Mouse (Mus musculus) G1E (cell line): ENCODE data around the gene Cd244a. TPM values are rescaled to one million over a fixed set of nuclear protein-coding genes. Genes with fewer than 3 reads are reported as not detected.

Experiments
- ATAC-seq: 2 replicates; pipeline ENCODE4 v1.8.0; 2016; ENCODE audit warnings: mild to moderate bottlenecking; ENCODE audit not compliant: insufficient number of reproducible peaks, poor library complexity, low FRiP score, severe bottlenecking; ENCODE audit errors: extremely low read depth
- DNase-seq: peaks from one replicate; pipeline ENCODE4 v3.0.0; 2012; ENCODE audit warnings: low spot score
- H3K27me3 ChIP-seq: 2 replicates; pipeline ENCODE4 v1.6.1; 2012; ENCODE audit warnings: mild to moderate bottlenecking, low read length, inconsistent platforms; ENCODE audit not compliant: insufficient read depth
- H3K36me3 ChIP-seq: replicated peaks from 2 replicates; pipeline ENCODE3; 2012; ENCODE audit warnings: mild to moderate bottlenecking, inconsistent platforms
- H3K4me1 ChIP-seq: 2 replicates; pipeline ENCODE4 v1.6.1; 2012; ENCODE audit warnings: low read depth, low read length, inconsistent platforms, mixed read lengths; ENCODE audit not compliant: insufficient read depth
- H3K4me3 ChIP-seq: 2 replicates; pipeline ENCODE4 v1.5.1; 2012; ENCODE audit warnings: low read depth, mild to moderate bottlenecking, inconsistent platforms, low read length, moderate library complexity, mixed read lengths
- H3K9me3 ChIP-seq: replicated peaks from 2 replicates; pipeline ENCODE4 v1.6.1; 2012; ENCODE audit warnings: inconsistent platforms
- CTCF ChIP-seq: IDR thresholded peaks from 2 replicates; pipeline ENCODE4 v1.5.1; 2012; ENCODE audit warnings: low read depth, low read length, inconsistent platforms, mixed read lengths
- GATA1 ChIP-seq: IDR thresholded peaks from 2 replicates; pipeline ENCODE4 v1.6.1; 2012; ENCODE audit warnings: borderline replicate concordance, low read length, inconsistent platforms, mixed read lengths
- GATA2 ChIP-seq: IDR thresholded peaks from 2 replicates; pipeline ENCODE4 v1.6.1; 2012; ENCODE audit warnings: low read depth, low read length, inconsistent platforms, borderline replicate concordance
- POLR2AphosphoS5 ChIP-seq: IDR thresholded peaks from 2 replicates; pipeline ENCODE4 v1.6.1; 2012; ENCODE audit warnings: low read depth, low read length, inconsistent platforms; ENCODE audit not compliant: insufficient replicate concordance
- TAL1 ChIP-seq: conservative IDR thresholded peaks from 2 replicates; pipeline ENCODE4 v1.6.1; 2012; ENCODE audit warnings: low read depth, low read length, inconsistent platforms, mixed read lengths
- polyA plus RNA-seq: library from polyadenylated mRNA; stranded (reverse); fragments of >175 nt; gene quantifications from 2 replicates; pipeline ENCODE4 v1.2.3, GENCODE M21; 2012
- total RNA-seq, 2 experiments: library from RNA; stranded (forward) in 1 of 2; stranded (reverse) in 1 of 2; fragments of 200-1000 nt in 1 of 2; fragments of >200 nt in 1 of 2; fragmentation: Nextera tagmentation in 1 of 2; gene quantifications; 2 replicates each; pipeline ENCODE4 v1.2.3; 2014 to 2017

The Cd244a gene
- total and polyA plus RNA-seq, 3 experiments: 0.44 TPM; not detected in 2

GRCm38 (mm10) chr1:171566777-171567176, 7.8 kb downstream of the Cd244a start:
- H3K4me3 ChIP-seq: no peak overlapping the region
- TF ChIP-seq CTCF (peak; percentile 45; the same call in 1 of the 2 replicates), POLR2AphosphoS5 (no peak)

GRCm38 (mm10) chr1:171568436-171568835, 9.4 kb downstream of the Cd244a start:
- TF ChIP-seq GATA1 (no peak), CTCF (no peak), TAL1 (no peak), GATA2 (no peak), POLR2AphosphoS5 (no peak)
- H3K27me3 ChIP-seq: no peaks in the 10 kb centered on the region
- no peaks in the 10 kb centered on the region for H3K36me3 ChIP-seq
- DNase-seq: no peak
- no peak for ATAC-seq
- peaks cover 19% of the 10 kb centered on the region for H3K9me3 ChIP-seq
- no peaks in the 10 kb centered on the region for H3K4me1 ChIP-seq
- no peak overlapping the region for H3K4me3 ChIP-seq

More at GRCm38 (mm10) chr1:171566777-171567176, 7.8 kb downstream of the Cd244a start:
- Histone ChIP-seq H3K4me1 (no peaks in the 10 kb centered on the region), H3K36me3 (no peaks in the 10 kb centered on the region), H3K9me3 (peaks cover 23% of the 10 kb centered on the region), H3K27me3 (no peaks in the 10 kb centered on the region)
- DNase-seq (no peak), ATAC-seq (no peak)

GRCm38 (mm10) chr1:171577168-171577567, 18.2 kb downstream of the Cd244a start:
- no peak overlapping the region for H3K4me3 ChIP-seq
- no peaks in the 10 kb centered on the region for H3K4me1 ChIP-seq
- H3K36me3 ChIP-seq: no peaks in the 10 kb centered on the region
- DNase-seq (no peak), ATAC-seq (no peak)
- H3K9me3 ChIP-seq: peaks cover 14% of the 10 kb centered on the region
- no peaks in the 10 kb centered on the region for H3K27me3 ChIP-seq
- TF ChIP-seq GATA1 (no peak), POLR2AphosphoS5 (no peak), CTCF (no peak), TAL1 (no peak), GATA2 (no peak)

- ATAC-seq: no peak
- TF ChIP-seq POLR2AphosphoS5 (no peak), GATA1 (no peak), CTCF (no peak)
- no peaks in the 10 kb centered on the region for H3K27me3 ChIP-seq
Measured at GRCm38 (mm10) chr1:171584584-171584983, 25.6 kb downstream of the Cd244a start.

GRCm38 (mm10) chr1:171604686-171605085, 45.7 kb downstream of the Cd244a start:
- DNase-seq: no peak
- Histone ChIP-seq H3K27me3 (no peaks in the 10 kb centered on the region), H3K9me3 (peaks cover 29% of the 10 kb centered on the region), H3K4me1 (no peaks in the 10 kb centered on the region), H3K36me3 (no peaks in the 10 kb centered on the region), H3K4me3 (no peak overlapping the region)
- ATAC-seq: no peak
- TF ChIP-seq TAL1 (no peak), GATA2 (no peak), POLR2AphosphoS5 (no peak), CTCF (no peak), GATA1 (no peak)

More at GRCm38 (mm10) chr1:171584584-171584983, 25.6 kb downstream of the Cd244a start:
- Histone ChIP-seq H3K9me3 (peaks cover 33% of the 10 kb centered on the region), H3K4me1 (no peaks in the 10 kb centered on the region), H3K36me3 (no peaks in the 10 kb centered on the region), H3K4me3 (no peak overlapping the region)
- DNase-seq: no peak

GRCm38 (mm10) chr1:171606656-171607055, 47.7 kb downstream of the Cd244a start:
- Histone ChIP-seq H3K4me3 (no peak overlapping the region), H3K36me3 (no peaks in the 10 kb centered on the region), H3K9me3 (peaks cover 31% of the 10 kb centered on the region), H3K27me3 (no peaks in the 10 kb centered on the region), H3K4me1 (no peaks in the 10 kb centered on the region)
- ATAC-seq (no peak), DNase-seq (no peak)
- no peak for TF ChIP-seq GATA2
- no peak for TF ChIP-seq GATA1
- no peak for TF ChIP-seq TAL1
- no peak for TF ChIP-seq CTCF
- no peak for TF ChIP-seq POLR2AphosphoS5

- peaks cover 30% of the 10 kb centered on the region for H3K9me3 ChIP-seq
- TF ChIP-seq CTCF (no peak), TAL1 (no peak), GATA1 (no peak), POLR2AphosphoS5 (no peak), GATA2 (no peak)
- DNase-seq (no peak), ATAC-seq (no peak)
- H3K4me3 ChIP-seq: no peak within 1 kb of the TSS
- H3K4me1 ChIP-seq: no peaks in the 10 kb centered on the region
- no peaks in the 10 kb centered on the region for H3K36me3 ChIP-seq
- no peaks in the 10 kb centered on the region for H3K27me3 ChIP-seq
Measured at GRCm38 (mm10) chr1:171607176-171607575, 48.2 kb downstream of the Cd244a start, which contains the start of gene Ly9. TSS of gene Ly9 (minus strand) at chr1:171607410.
